Mouse (Mus musculus) testis, postnatal 10 days (tissue): ENCODE results near the gene Kbtbd8.

Experiments
- DNase-seq: peaks from one replicate; pipeline ENCODE4 v3.0.0; 2021; ENCODE audit warnings: low spot score

Gene Kbtbd8

DNA sequence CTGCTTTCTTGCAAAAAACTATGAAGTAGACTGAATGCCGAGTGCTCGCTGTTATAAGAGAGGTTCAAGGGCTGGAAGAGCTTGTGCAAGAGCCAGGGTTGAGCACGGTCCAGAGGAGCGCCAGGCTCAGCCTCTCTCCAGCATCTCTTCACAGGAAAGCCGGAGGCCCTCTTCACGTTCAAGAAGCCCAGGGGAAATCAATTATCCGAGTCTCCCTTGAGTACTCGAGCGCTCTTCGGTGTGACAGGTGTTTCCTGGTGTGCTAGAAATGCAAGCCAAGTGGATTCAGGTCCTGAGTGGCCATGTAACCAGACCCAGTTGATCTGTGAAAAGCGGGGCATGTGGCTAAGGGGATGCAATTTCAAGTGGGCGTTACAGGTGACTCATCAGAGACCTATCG is at the start of gene Kbtbd8:
Gene Kbtbd8, plus strand, starts transcription at position 295 of the 400 bp plus-strand sequence.
- no peak for DNase-seq

GRCm38 (mm10) chr6:95069753-95070152 is 47.3 kb upstream of the Kbtbd8 start:
- DNase-seq, result no peak

DNA sequence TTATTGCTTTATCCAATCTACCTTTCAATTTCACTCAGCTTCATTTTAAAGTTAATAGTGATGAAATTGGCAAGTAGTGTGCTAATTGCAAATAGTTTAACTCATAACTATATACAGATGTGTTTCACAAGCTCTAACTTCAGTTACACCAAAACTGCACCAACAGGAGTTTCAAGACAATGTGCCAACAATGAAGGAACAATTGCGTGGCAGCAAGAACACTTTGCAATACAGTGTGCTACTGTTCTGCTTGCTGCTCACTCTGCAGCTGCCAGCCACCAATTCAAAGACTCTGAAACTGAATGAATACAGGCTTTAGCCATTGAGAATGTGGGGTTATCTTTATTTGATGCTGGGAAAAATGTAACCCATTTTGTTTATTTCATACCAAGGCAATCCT is 31.8 kb upstream of the Kbtbd8 start:
- DNase-seq, result no peak

DNA sequence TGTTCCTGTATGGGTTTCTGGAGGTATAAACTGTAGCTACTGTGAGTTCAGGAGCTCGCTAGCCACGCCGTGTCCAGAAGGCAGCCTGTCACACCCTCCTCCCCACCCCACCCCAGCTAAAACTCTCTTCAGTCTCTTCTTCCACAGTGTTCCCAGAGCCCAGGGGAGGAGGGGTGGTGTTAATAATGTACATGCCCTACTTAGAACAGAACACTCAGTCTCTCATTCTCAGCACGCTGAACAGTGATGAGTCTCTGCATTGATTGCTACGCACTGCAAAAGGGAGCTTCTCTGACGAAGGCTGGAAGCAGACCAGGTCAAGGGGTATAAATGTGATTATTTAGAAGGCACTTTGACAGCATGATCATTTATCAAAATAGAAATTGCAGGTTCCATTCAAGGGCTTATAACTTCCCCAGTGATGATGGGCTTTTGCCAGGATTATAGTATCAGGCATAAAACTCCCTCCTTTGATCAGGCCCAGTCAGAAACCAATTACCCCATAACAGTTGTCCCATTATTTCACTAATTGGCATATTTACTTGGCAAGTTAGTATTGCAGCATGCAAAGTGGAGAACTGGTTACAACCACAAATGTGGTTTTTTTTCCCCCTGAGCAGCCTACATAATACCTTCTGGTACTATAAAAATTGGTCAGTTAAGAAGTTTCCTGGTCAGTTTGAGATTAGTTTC is 29.7 kb upstream of the Kbtbd8 start:
- DNase-seq, result no peak

- DNase-seq, result peak; percentile 45
Measured at GRCm38 (mm10) chr6:95088075-95088474, 29.0 kb upstream of the Kbtbd8 start.

DNA sequence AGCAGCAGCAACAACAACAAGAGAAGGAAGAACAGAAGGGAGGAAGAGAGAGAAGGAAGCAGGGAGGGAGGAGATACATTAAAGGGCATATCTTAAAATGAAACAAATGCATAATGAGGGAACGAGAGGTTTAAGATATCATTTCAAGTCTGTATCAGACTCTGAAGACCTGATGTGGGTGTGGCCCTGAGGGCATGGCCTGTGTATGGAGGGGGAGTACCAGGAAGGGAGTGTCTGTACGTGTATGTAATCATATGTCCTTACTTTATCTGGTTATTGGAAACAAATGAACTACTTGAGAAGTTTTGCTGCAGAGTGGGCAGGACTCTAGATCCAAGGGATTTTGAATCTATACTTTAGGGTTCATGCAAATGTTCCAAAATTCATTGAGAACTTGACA is 22.3 kb upstream of the Kbtbd8 start:
- DNase-seq, result no peak

- peak; percentile 93 for DNase-seq
Measured at GRCm38 (mm10) chr6:95098366-95099109, 18.5 kb upstream of the Kbtbd8 start.

GRCm38 (mm10) chr6:95103706-95104105 is 13.3 kb upstream of the Kbtbd8 start:
- DNase-seq, result no peak

DNA sequence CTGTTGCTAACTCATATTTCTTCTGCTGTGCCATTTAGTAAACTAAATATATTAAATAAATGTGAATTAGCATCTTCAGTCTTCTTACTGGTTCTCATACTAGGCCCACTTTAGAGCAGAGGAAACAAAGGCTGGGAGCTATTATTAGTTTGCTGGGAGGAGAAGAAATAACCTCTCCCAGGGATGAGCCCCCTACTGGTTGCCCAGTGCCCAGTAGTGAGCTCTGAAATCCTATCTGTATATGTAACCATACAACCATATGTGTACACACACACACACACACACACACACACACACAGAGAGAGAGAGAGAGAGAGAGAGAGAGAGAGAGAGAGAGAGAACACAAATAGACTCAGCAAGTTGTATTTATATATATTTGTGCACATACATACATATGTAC is 8.6 kb upstream of the Kbtbd8 start:
- no peak for DNase-seq

DNA sequence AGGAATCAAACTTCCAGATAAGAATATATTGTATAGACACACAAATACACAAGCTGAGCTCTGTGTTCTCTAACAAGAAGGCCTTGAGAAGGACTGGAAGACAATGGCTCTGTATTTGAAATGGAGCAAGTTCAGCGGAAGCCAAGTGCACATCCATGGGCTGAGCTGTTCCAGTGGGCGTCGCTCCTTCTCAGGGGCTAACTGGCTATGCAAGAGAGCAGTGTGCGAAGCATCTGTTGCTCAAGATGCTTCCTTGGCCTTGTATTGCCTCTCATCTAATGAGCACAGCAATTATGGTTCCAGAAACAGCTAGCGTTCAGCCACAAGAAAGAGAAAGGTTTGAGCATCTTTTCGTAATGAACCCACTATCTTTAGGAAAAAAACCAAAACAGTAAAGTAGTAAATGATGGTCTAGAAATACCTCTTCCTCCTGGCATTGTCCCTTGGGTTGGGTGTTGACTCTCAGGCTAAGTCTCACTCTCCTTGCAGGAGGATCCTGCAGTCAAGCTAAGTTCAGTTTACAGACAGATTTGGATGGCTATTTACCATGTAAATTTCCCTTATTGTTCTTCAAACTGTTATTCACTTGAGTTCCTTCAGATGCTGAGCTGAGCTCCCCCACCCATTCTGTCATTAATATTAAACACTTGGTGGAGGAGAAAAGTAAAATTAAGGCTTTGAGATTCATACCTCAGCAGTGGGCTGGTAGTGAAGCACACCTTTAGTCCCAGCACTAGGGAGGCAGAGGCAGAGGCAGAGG is 7.2 kb upstream of the Kbtbd8 start:
- DNase-seq, result no peak

- DNase-seq, result no peak
Measured at GRCm38 (mm10) chr6:95112015-95112414, 5.0 kb upstream of the Kbtbd8 start.

- DNase-seq, result no peak
Measured at GRCm38 (mm10) chr6:95116513-95116912, 527 bp upstream of the Kbtbd8 start.

GRCm38 (mm10) chr6:95117614-95118541 is 838 bp downstream of the Kbtbd8 start:
- peak; percentile 87 for DNase-seq

GRCm38 (mm10) chr6:95119389-95119788 is 2.3 kb downstream of the Kbtbd8 start:
- DNase-seq, result no peak

DNA sequence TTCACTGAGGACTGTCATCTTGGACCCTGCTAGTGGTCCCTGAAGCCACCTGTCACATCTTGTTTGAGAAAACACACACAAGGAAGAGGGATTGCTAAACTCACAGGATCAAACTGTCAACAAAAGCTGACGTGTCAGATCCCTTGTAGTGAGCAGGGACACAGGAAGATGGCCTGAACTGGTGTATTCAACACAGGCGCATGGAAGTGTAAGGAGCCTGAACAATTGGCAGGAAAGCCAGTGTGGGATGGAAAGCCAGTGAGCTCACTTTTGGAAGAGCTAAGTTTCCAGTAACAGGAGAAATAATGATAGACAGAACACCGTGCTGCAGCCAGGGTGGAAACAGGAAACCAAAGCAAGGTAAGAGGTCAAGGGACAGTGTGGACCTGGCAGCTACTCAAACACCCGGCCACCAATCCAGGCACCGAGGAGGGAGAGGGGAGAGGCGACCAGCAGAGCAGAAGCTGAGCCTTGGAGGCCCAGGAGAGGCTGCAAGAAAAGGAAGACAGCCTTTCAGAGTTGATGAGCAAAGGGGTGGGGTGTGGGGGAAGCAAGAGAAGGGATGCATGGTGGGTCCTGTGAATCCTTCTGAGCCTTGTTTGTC is 33.0 kb downstream of the Kbtbd8 start:
- no peak for DNase-seq

DNA sequence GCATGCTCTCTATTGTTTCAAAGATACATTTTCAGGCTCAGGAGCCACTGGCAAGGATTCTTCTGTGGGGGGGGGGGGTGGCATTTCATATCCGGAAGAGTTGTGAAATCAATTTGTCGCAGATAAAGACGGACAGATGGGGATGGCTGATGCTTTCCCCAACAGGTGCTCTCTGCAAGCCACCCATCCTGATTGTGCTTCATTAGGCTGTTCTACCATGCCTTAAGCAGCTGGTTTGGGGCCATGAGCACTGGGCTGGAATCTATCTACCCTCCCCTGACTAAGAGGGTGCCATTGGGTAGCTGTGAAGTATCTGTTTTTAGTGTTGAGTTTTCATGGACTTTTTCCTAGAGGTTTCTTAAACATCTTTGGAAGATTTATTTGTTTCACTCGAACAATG is 33.8 kb downstream of the Kbtbd8 start:
- no peak for DNase-seq

- no peak for DNase-seq
Measured at GRCm38 (mm10) chr6:95151563-95151962, 34.5 kb downstream of the Kbtbd8 start.

DNA sequence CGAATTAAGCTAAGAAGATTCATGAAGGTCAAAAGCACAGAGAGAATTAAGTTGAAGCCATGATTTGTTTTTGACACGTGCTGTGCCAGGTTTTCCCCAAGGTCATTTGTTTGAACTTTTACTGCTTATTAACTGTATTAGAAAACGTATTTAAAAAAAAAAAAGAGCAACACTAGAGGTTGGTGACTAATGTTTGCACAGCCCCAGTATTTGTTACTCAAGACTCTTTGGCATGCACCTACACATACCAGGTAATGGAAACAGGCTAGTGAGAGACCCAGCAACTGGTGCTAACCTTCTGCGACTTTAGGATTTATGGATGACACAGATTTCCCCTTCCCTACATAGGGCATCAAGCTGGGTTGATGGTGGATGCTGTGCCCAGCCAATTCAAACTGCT is 46.9 kb downstream of the Kbtbd8 start:
- no peak for DNase-seq

DNA sequence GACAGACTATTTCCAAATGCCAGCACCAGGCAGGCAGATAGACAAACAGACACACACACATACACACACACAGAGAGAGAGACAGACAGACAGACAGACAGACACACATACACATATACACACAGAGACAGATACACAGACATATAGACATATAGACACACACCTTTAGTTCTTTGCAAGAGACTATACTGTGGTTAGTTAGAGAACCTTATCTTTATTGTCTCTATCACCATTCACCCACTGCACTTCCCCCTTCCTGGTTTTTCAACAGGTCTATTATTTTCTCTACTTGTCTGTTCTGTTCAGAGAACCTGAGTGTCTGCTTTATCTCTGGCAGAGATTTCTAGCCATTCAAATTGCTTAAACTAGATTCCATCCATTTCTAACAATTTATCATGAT is 48.6 kb downstream of the Kbtbd8 start:
- DNase-seq, result no peak

DNA sequence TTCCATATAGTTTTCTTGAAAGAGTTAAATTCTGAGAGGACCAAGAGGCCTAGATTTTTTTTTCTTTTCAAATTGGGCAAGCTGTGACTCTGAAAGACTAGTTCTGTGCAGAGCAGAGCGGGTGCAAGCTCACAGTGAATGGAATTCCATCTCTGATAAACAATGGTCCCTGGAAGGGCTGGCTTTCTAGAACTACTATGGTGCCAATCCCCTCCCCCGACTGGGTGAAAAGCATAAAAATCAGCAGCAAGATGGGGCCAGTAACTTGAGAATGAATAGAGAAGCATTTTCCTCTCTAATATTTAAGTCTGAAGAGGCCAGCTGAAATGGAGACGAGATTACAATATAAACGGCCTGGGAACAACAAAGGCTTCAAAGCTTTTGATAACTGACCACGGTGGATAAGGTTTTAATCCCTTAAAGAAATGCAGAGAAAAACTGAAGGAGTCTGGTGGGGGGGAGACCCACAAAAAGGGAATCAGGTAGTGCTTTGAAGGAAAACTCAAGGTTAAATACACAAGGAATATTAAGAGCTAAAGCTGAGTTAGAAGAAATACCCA is 50.7 kb downstream of the Kbtbd8 start:
- no peak for DNase-seq

DNA sequence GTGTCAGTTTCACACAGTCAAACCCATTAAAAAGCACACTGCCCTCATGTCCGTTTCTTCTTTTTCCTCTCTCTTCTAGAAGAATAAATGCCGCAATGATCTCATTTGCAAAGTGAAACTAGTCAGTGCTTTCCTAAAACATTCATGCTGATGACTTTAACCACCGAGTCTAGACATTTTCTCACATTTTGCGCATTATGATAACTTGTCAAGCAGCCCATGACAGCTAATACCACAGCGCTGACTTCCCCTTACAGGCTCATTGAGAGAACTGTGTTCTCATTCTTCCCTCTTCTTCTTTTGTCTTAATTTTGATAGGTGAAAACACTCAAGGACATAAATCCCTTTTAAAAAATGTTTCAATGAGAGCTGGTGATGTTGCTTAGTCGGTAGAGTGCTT is 52.4 kb downstream of the Kbtbd8 start:
- DNase-seq, result no peak
